In the genomic region with DNA sequence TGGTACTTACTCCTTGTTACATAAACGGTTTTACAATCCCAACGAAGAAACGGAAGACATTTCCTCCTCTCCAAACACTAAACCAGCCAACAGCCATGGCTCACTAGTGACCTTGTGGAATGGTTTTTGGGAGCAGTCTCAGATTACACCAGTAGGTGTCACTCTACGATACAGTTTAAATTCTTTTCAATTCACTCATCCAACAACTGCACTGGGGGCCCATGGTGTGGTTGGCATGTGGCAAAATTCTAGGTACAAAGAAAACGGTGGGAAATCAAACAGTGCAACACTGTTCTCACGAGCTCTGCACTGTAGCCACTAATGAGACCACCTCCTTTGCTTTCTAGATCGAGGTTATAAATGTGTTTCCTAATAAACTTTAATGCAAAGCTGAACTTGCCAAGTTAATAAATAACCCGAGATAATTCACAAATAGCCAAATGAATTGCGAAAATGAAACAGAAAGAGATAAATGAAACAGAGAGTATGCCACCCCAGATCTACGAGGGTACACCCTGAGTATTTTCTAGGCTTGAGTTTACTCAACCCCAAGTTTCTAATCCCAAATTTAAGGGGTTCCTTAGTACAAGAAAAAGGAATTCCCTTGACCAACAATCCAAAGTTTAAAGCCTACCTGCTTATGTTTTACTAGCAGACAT, we compare ENCODE assay signal across 8 mouse cellular contexts.
DNase-seq lines count a peak whose midpoint lies in the region; ATAC-seq lines count a peak whose summit lies in the region.

No protein-coding gene starts in this region.

- peak overlapping the region; percentile 21; the same call in 1 of the 2 replicates for H3K4me3 ChIP-seq in intestine, embryonic 16.5 days (ENCODE audit: low read length)
- H3K4me3 ChIP-seq in limb, embryonic 11.5 days (ENCODE audit: low read depth, low read length) = no peak overlapping the region
- no peak overlapping the region for H3K4me3 ChIP-seq in neural tube, embryonic 14.5 days (ENCODE audit: low read depth, low read length)

- H3K36me3 ChIP-seq in intestine, embryonic 16.5 days (ENCODE audit: control insufficient read depth, insufficient read depth, low read length) = 0 out of 2 replicates have a peak, but pooled peaks cover 3% of the 10 kb centered on the region
- no peaks in the 10 kb centered on the region for H3K36me3 ChIP-seq in limb, embryonic 11.5 days (ENCODE audit: control insufficient read depth, insufficient read depth, low read length)
- peaks cover 2% of the 10 kb centered on the region; the same call in 1 of the 2 replicates for H3K36me3 ChIP-seq in neural tube, embryonic 14.5 days (ENCODE audit: control insufficient read depth, insufficient read depth, low read length)

- H3K9ac ChIP-seq in intestine, embryonic 16.5 days (ENCODE audit: low read depth, low read length) = no peak overlapping the region
- H3K9ac ChIP-seq in limb, embryonic 11.5 days (ENCODE audit: low read length) = no peak overlapping the region
- H3K9ac ChIP-seq in neural tube, embryonic 14.5 days (replicated peaks; ENCODE audit: low read depth, low read length) = 0 out of 2 replicates have a peak overlapping the region, but pooled peaks have one; percentile 11

- peak; percentile 83 for ATAC-seq in intestine, embryonic 16.5 days
- ATAC-seq in limb, embryonic 11.5 days (ENCODE audit: insufficient number of reproducible peaks, low FRiP score, low TSS enrichment, low read depth) = no peak
- peak; percentile 11; the same call in 1 of the 2 replicates for ATAC-seq in neural tube, embryonic 14.5 days (ENCODE audit: low read depth)

- no peaks in the 10 kb centered on the region for H3K4me1 ChIP-seq in intestine, embryonic 16.5 days (ENCODE audit: control insufficient read depth, insufficient read depth, low read length)
- H3K4me1 ChIP-seq in limb, embryonic 11.5 days (ENCODE audit: control insufficient read depth, insufficient read depth, low read length) = no peaks in the 10 kb centered on the region
- no peaks in the 10 kb centered on the region for H3K4me1 ChIP-seq in neural tube, embryonic 14.5 days (ENCODE audit: control insufficient read depth, insufficient read depth, low read length)

- 39% methylated on average over 10 of the region's 10 CpGs for WGBS in intestine, embryonic 16.5 days
- 61% methylated on average over 10 of the region's 10 CpGs for WGBS in limb, embryonic 11.5 days
- WGBS in neural tube, embryonic 14.5 days = 52% methylated on average over 10 of the region's 10 CpGs

- peak overlapping the region; percentile 38 for H3K4me2 ChIP-seq in intestine, embryonic 16.5 days (ENCODE audit: low read depth, low read length)
- no peak overlapping the region for H3K4me2 ChIP-seq in limb, embryonic 11.5 days (ENCODE audit: low read depth, severe bottlenecking)
- no peak overlapping the region for H3K4me2 ChIP-seq in neural tube, embryonic 14.5 days (ENCODE audit: low read depth, low read length)

- H3K9me3 ChIP-seq in intestine, embryonic 16.5 days (ENCODE audit: control insufficient read depth, low read length) = no peaks in the 10 kb centered on the region
- no peaks in the 10 kb centered on the region for H3K9me3 ChIP-seq in limb, embryonic 11.5 days (ENCODE audit: control insufficient read depth, low read length)
- H3K9me3 ChIP-seq in neural tube, embryonic 14.5 days (ENCODE audit: control insufficient read depth, low read length) = no peaks in the 10 kb centered on the region

- peak overlapping the region; percentile 36 for H3K27ac ChIP-seq in intestine, embryonic 16.5 days (ENCODE audit: low read length)
- H3K27ac ChIP-seq in limb, embryonic 11.5 days (replicated peaks; ENCODE audit: low read depth, low read length) = no peak overlapping the region
- H3K27ac ChIP-seq in neural tube, embryonic 14.5 days (ENCODE audit: low read depth, low read length) = no peak overlapping the region

- DNase-seq in cerebellum, adult 11 months = peak; percentile 24
- DNase-seq in cerebellum, adult 11-12 months = no peak
- DNase-seq in urinary bladder, adult 18-20 months (ENCODE audit: low spot score in 2 of 2) = peak; percentile 10 to 37
- DNase-seq in urinary bladder, postnatal 4 days (ENCODE audit: low spot score in 2 of 2) = no peak
- DNase-seq in embryo, embryonic 10.5 days (ENCODE audit: low spot score) = peak; percentile 88
- peak; percentile 73 for DNase-seq in limb, embryonic 11.5 days (ENCODE audit: low spot score)

- no peaks in the 10 kb centered on the region for H3K27me3 ChIP-seq in intestine, embryonic 16.5 days (replicated peaks; ENCODE audit: control insufficient read depth, insufficient read depth, low read length)
- H3K27me3 ChIP-seq in limb, embryonic 11.5 days (ENCODE audit: control insufficient read depth, insufficient read depth, low read length) = no peaks in the 10 kb centered on the region
- H3K27me3 ChIP-seq in neural tube, embryonic 14.5 days (ENCODE audit: control insufficient read depth, insufficient read depth, low read length) = no peaks in the 10 kb centered on the region

Comparison
In these comparisons a context has a peak if more than half of its experiments do, and no peak if none do; other contexts are left out.
1. DNase-seq: peak in cerebellum, adult 11 months (single experiment), urinary bladder, adult 18-20 months (2 of 2), embryo, embryonic 10.5 days (single experiment) and limb, embryonic 11.5 days (single experiment); none in cerebellum, adult 11-12 months (single experiment) and urinary bladder, postnatal 4 days (0 of 2).